In the genomic region with DNA sequence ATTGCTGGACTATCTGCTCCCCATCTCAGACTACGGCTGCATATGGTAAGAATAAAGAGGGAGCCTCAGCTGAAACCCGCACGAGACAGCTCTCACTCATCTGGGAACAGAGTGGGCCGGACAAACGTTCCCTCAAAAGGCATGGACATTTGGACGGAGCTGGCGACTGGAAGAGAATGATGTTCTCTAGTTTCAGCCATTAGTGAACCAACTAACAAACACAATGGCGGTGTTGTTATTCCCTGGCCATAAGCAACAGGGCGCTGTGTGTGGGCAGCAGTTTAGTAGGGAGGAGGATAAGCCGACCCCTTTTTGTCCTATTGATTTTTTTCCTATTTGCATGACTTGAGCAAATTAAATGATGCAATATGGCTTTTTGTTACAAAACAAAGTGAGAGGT, we compare ENCODE assay signal across 9 mouse cellular contexts. TPM values are rescaled to one million over a fixed set of nuclear protein-coding genes. Genes with fewer than 3 reads are reported as not detected.
DNase-seq lines count a peak whose midpoint lies in the region; ATAC-seq and TF ChIP-seq lines count a peak whose summit lies in the region.
"Had no signal": no experiment of that assay in that cellular context is flagged by ENCODE, and none has a peak within 500 bp of the region (broad histone marks: within the 10 kb centered on the region; RNA-seq: fewer than 3 reads in every experiment).

No protein-coding gene starts in this region.

- H3K4me3 ChIP-seq in heart, embryonic 15.5 days, result peak overlapping the region; percentile 11; the same call in 1 of the 2 replicates
- peak overlapping the region; percentile 62 for H3K4me3 ChIP-seq in hindbrain, embryonic 15.5 days
- H3K4me3 ChIP-seq in myocyte, result peak overlapping the region; percentile 34

- H3K9ac ChIP-seq in heart, embryonic 15.5 days, result no peak overlapping the region
- H3K9ac ChIP-seq in hindbrain, embryonic 15.5 days, result no peak overlapping the region

- no peak overlapping the region for H3K4me2 ChIP-seq in heart, embryonic 15.5 days
- H3K4me2 ChIP-seq in hindbrain, embryonic 15.5 days, result peak overlapping the region; percentile 97
- no peak overlapping the region for H3K4me2 ChIP-seq in myocyte (ENCODE audit: low read depth)

- intact Hi-C loops in heart, postnatal 25 days (cut with DNase I), result no loop called here
- intact Hi-C loops in left cerebral cortex, postnatal 36 days (cut with DNase I), result no loop called here

- H3K27ac ChIP-seq in heart, embryonic 15.5 days, result no peak overlapping the region
- H3K27ac ChIP-seq in hindbrain, embryonic 15.5 days (replicated peaks), result no peak overlapping the region

- H3K27me3 ChIP-seq in heart, embryonic 15.5 days, result peaks cover 46% of the 10 kb centered on the region
- peaks cover 49% of the 10 kb centered on the region for H3K27me3 ChIP-seq in hindbrain, embryonic 15.5 days
- no peaks in the 10 kb centered on the region for H3K27me3 ChIP-seq in myocyte (ENCODE audit: control insufficient read depth, insufficient read depth, insufficient read length)

- no peaks in the 10 kb centered on the region for H3K9me3 ChIP-seq in heart, embryonic 15.5 days (replicated peaks)
- no peaks in the 10 kb centered on the region for H3K9me3 ChIP-seq in hindbrain, embryonic 15.5 days

- H3K4me1 ChIP-seq in heart, embryonic 15.5 days (replicated peaks), result peaks cover 7% of the 10 kb centered on the region
- H3K4me1 ChIP-seq in hindbrain, embryonic 15.5 days (replicated peaks), result peaks cover 24% of the 10 kb centered on the region

- H3ac ChIP-seq in myocyte (ENCODE audit: control insufficient read depth, insufficient read length), result no peak overlapping the region

- H3K36me3 ChIP-seq in heart, embryonic 15.5 days, result no peaks in the 10 kb centered on the region
- H3K36me3 ChIP-seq in hindbrain, embryonic 15.5 days, result no peaks in the 10 kb centered on the region
- H3K36me3 ChIP-seq in myocyte (ENCODE audit: control insufficient read depth, insufficient read depth), result no peaks in the 10 kb centered on the region

- H3K79me2 ChIP-seq in myocyte (ENCODE audit: control insufficient read depth, insufficient read depth), result peaks cover 4% of the 10 kb centered on the region

- ATAC-seq in heart, embryonic 15.5 days (replicated peaks; ENCODE audit: insufficient number of reproducible peaks, insufficient read depth, low FRiP score, low read depth), result no peak
- peak; percentile 57 for ATAC-seq in hindbrain, embryonic 15.5 days (ENCODE audit: low FRiP score, low read depth)

- no peak for DNase-seq in heart, postnatal 25 days (ENCODE audit: low spot score)
- DNase-seq in embryo, embryonic 10.5 days (ENCODE audit: low spot score), result peak; percentile 72
- no peak for DNase-seq in left cerebral cortex, postnatal 36 days (ENCODE audit: low spot score in 2 of 2)
- DNase-seq in thymus, postnatal 25 days, result no peak
- no peak for DNase-seq in testis, postnatal 14 days (ENCODE audit: low spot score)
- DNase-seq: layer of hippocampus, postnatal 36 days had no signal

- no peak for TF ChIP-seq POLR2A in myocyte (IDR thresholded peaks at IDR 0.05; ENCODE audit: insufficient read length, low read depth)

- WGBS in heart, embryonic 15.5 days, result 25% methylated on average over 10 of the region's 10 CpGs
- WGBS in hindbrain, embryonic 15.5 days, result 2% methylated on average over 10 of the region's 10 CpGs

TF ChIP-seq in myocyte, 11 proteins besides CTCF, POLR2A, EP300 and RAD21:
- TF ChIP-seq MAX (IDR thresholded peaks at IDR 0.05; ENCODE audit: low read depth) (no peak), SRF (IDR thresholded peaks at IDR 0.05; ENCODE audit: control insufficient read depth, insufficient read length, low read depth) (no peak), USF1 (IDR thresholded peaks at IDR 0.05; ENCODE audit: low read depth) (no peak), TCF12 (IDR thresholded peaks at IDR 0.05; ENCODE audit: insufficient read depth, poor library complexity, severe bottlenecking) (no peak), TCF3 (IDR thresholded peaks at IDR 0.05; ENCODE audit: insufficient read length, low read depth) (no peak), MYOG (IDR thresholded peaks at IDR 0.05; ENCODE audit: control insufficient read depth in 1 of 3, insufficient read depth in 1 of 3, insufficient read length in 2 of 3, low read depth in 2 of 3) (no peak), CEBPB (IDR thresholded peaks at IDR 0.05; ENCODE audit: insufficient read depth, poor library complexity, severe bottlenecking) (no peak), MYOD1 (IDR thresholded peaks at IDR 0.05; ENCODE audit: control insufficient read depth in 1 of 3, insufficient read length in 2 of 3, low read depth in 2 of 3) (no peak), POLR2AphosphoS2 (IDR thresholded peaks at IDR 0.05; ENCODE audit: insufficient read length, low read depth) (no peak), E2F4 (IDR thresholded peaks at IDR 0.05; ENCODE audit: insufficient read depth) (no peak)

RNA-seq across cellular contexts. Expression of a gene that starts 2.0 kb away (rescaled TPM):
- 1.8 and 5.0 TPM in 2 replicates for polyA plus RNA-seq in heart, embryonic 15.5 days (2015; fragmentation: Nextera tagmentation; extraction: Ambion mirVana)
- total RNA-seq in heart, postnatal 25 days (2021), result under 1 TPM; 0.03 to 0.08 TPM
- polyA plus RNA-seq in hindbrain, embryonic 15.5 days (2015; fragmentation: Nextera tagmentation; extraction: Ambion mirVana), result 2.6 and 3.1 TPM in 2 replicates
- 0.92 TPM for polyA plus RNA-seq in myocyte (2012; fragmentation: generic; extraction: Trizol)
- 1 to 10 TPM; 4.3 to 4.5 TPM for total RNA-seq in left cerebral cortex, postnatal 36 days (2021)

Comparison
In these comparisons a context has a peak if more than half of its experiments do, and no peak if none do; other contexts are left out.
1. H3K4me3 ChIP-seq: peak in every context shown above with its lines; median percentile 62 in hindbrain, embryonic 15.5 days; 34 in myocyte; 11 in heart, embryonic 15.5 days.